Mouse (Mus musculus) hematopoietic multipotent progenitor cell, adult 10-12 weeks (in vitro differentiated cells): ENCODE results near the gene Foxf1. TPM values are rescaled to one million over a fixed set of nuclear protein-coding genes. Genes with fewer than 3 reads are reported as not detected.

Experiments used
- polyA plus RNA-seq: library from polyadenylated mRNA; stranded (reverse); fragments of >175 nt; gene quantifications from 2 replicates; pipeline ENCODE4 v1.2.3, GENCODE M21; 2012; ENCODE audit warnings: low replicate concordance

Gene Foxf1
- 0.04 TPM in 1 of 2 replicates, not detected in the other for polyA plus RNA-seq

GRCm38 (mm10) chr8:121084210-121084951, at the start of gene Foxf1:
Foxf1 (plus strand) TSS chr8:121084386.

DNA sequence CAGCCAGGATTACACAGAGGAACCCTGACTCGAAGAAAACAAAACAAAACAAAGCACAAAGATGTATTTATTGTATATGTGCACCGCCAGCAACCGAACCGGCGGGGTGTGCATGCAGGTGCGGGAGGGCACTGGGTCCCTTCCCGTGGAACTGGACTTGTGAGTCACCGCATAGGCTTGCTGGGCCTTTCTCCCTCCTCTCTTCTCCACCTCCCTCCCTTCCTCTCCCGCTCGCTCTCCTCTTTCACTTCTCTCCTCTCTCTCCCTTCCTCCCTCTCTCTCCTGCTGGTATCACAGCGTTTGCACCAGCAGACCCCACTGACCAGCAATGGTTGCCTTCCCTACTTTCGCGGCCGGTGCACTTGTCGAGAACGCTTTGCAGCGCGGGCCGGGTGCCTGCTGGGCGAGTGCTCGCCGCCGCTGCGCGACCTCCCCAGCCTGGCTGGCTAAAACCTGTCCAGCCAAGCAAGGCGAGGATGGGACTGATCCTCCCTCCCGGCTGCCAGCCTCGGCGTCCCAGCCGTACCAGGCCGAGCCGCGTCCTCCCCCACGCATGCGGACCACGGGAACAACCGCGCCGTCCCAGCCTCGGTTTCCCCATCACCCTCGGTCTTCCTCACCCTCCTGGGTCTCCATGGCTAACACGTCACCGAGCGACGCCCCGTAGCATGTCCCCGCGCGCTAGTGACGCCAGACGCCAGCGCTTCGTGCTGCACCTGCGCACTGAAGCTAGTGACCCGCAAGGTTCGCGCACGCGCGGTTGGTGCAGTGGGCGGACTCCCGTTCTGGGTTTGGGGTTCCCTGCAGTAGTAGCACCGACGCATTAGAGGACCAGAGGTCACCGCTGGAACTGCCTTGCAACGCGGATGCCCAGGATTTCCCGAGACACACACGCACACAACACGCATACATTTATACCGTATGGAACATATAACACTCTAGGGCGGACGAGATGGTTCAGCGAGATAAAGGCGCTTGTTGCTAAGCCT, 23.8 kb downstream of the Foxf1 start, which contains the start of gene Mthfsd:
Gene Mthfsd, minus strand, starts transcription at position 725 of the 989 bp plus-strand sequence.

GRCm38 (mm10) chr8:121115948-121116347, 31.8 kb downstream of the Foxf1 start, which contains the start of gene Foxc2:
Foxc2 (plus strand) TSS chr8:121116171.

GRCm38 (mm10) chr8:121127756-121128375, 43.7 kb downstream of the Foxf1 start, which contains the start of gene Foxl1:
Foxl1 (plus strand) TSS chr8:121127940.

Other genes with a start within 250 kb of the Foxf1 start
- 32.9 and 75.2 TPM in 2 replicates for gene Mthfsd, start 24.0 kb downstream of the Foxf1 start, polyA plus RNA-seq
- 0.12 and 0.20 TPM in 2 replicates for gene Foxc2, start 31.8 kb downstream of the Foxf1 start, polyA plus RNA-seq
- gene Foxl1, start 43.6 kb downstream of the Foxf1 start, polyA plus RNA-seq, result not detected in 2 replicates